Mouse (Mus musculus): ENCODE data around the gene Vmn1r215.
"Not testable (repeated sequence)": the region's sequence is repeated elsewhere in the genome, so short reads cannot be mapped to it uniquely, and the experiment has no call there.

The Vmn1r215 gene

GRCm38 (mm10) chr13:23067725-23068124 lies at the start of gene Vmn1r215:
TSS of gene Vmn1r215 (plus strand) at chr13:23068025.
- no peak for DNase-seq (ENCODE audit: low read depth)

- no peak for DNase-seq (ENCODE audit: low read depth)
Observed at GRCm38 (mm10) chr13:23018158-23018557, 49.7 kb upstream of the Vmn1r215 start.

DNA sequence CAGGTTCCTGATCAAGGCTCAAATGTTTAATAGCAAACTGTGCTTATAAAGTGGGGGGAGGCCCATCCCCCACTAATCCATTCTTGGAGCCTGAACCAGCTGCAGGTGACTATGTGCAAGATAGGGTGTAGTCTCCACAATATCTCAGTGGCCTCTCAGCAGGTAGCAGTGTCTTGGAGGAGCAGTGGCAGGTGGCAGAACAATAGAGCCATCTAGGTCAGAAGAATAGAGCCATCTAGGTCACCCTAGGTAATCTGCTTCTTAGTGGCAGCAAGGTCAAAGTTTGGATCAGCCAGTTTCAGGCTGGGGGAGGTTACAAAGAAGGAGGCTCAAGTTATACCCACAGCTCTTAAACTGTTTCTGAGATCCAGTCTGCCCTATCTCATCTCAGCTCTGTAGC lies 43.0 kb upstream of the Vmn1r215 start:
- DNase-seq (ENCODE audit: low read depth): no peak

GRCm38 (mm10) chr13:23030118-23030517 lies 37.7 kb upstream of the Vmn1r215 start, which contains the start of gene Vmn1r214:
TSS of gene Vmn1r214 (plus strand) at chr13:23030418.
- DNase-seq (ENCODE audit: low read depth): no peak

- no peak for DNase-seq (ENCODE audit: low read depth)
Observed at GRCm38 (mm10) chr13:23057778-23058177, 10.0 kb upstream of the Vmn1r215 start.

GRCm38 (mm10) chr13:23069312-23069711 lies 1.5 kb downstream of the Vmn1r215 start:
- no peak for DNase-seq (ENCODE audit: low read depth)

DNA sequence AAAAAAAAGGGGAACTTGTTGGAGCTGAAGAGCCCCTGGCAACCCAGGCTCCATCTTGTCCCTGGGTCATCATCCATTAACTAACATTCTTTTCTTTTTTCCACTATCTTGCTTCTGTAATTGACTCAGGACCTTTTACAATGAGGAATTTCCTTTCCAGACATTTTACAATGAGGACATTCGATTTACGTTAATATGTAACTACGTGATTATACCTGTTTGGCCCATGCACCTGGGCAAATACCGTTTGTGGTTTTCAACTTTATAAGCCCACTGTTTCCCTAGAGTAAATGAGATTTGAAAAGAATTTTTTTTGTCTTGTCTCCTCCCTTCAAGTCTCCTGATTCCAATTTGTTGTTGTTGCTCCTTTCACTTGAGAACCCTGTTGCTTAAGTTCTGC lies 26.6 kb downstream of the Vmn1r215 start:
- no peak for DNase-seq (ENCODE audit: low read depth)

GRCm38 (mm10) chr13:23118126-23118525 lies 50.3 kb downstream of the Vmn1r215 start, which contains the start of gene Vmn1r217:
TSS of gene Vmn1r217 (minus strand) at chr13:23118226.
- not testable (repeated sequence) for DNase-seq (ENCODE audit: low read depth)

DNA sequence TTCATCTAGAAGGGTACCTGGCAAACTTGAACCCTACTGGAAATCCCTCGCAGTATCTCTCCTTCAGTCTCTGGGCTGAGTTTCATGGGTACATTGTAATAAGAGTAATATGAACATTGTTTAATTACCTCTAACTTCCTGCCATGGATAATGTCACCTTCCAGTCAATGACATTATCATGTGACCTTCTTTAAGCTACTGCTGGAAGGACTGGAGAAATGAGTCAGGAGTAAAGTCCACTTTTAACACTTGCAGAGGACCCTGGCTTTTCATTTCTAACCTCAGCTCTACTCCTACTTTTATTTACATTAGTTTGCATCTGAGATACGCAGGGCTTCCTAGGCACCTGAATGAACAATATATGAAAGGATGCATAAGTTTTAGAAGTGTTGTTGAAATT lies 52.8 kb downstream of the Vmn1r215 start:
- no peak for DNase-seq (ENCODE audit: low read depth)
